Mouse (Mus musculus) hindbrain, embryonic 16.5 days (tissue): ENCODE measurements at regions not wholly inside any gene's neighbourhood (a gene's known extent, or its start where the extent isn't known, plus 50 kb on each side); places are given as distances from the start of the nearest gene placed in this dataset.

ENCODE experiments used
- ATAC-seq: fragments of 200-750 bp; cut with Nextera tagmentation; 2 replicates; pipeline ENCODE4 v1.8.0; 2017; ENCODE audit warnings: moderate TSS enrichment, moderate library complexity
- H3K27ac ChIP-seq: fragments of 300-500 bp; sonication (generic); 2 replicates; pipeline ENCODE4 v1.5.1; 2014; ENCODE audit warnings: low read depth, mild to moderate bottlenecking, control low read depth, low read length, moderate library complexity
- H3K27me3 ChIP-seq: fragments of 300-500 bp; sonication (generic); replicated peaks from 2 replicates; pipeline ENCODE4 v1.6.1; 2014; ENCODE audit warnings: low read length; ENCODE audit not compliant: control insufficient read depth, insufficient read depth
- H3K36me3 ChIP-seq: fragments of 300-500 bp; sonication (generic); 2 replicates; pipeline ENCODE4 v1.6.1; 2014; ENCODE audit warnings: mild to moderate bottlenecking, low read length, moderate library complexity, mixed read lengths; ENCODE audit not compliant: control insufficient read depth, insufficient read depth
- H3K4me1 ChIP-seq: fragments of 300-500 bp; sonication (generic); 2 replicates; pipeline ENCODE4 v1.6.1; 2014; ENCODE audit warnings: low read depth, low read length; ENCODE audit not compliant: control insufficient read depth, insufficient read depth
- H3K4me2 ChIP-seq: fragments of 300-500 bp; sonication (generic); 2 replicates; pipeline ENCODE4 v1.6.1; 2014; ENCODE audit warnings: mild to moderate bottlenecking, low read length, control low read depth, moderate library complexity
- H3K4me3 ChIP-seq: fragments of 300-500 bp; sonication (generic); 2 replicates; pipeline ENCODE4 v1.5.1; 2014; ENCODE audit warnings: mild to moderate bottlenecking, low read length, control low read depth, moderate library complexity
- H3K9ac ChIP-seq: fragments of 300-500 bp; sonication (generic); 2 replicates; pipeline ENCODE4 v1.6.1; 2014; ENCODE audit warnings: low read depth, mild to moderate bottlenecking, control low read depth, low read length, moderate library complexity
- H3K9me3 ChIP-seq: fragments of 300-500 bp; sonication (generic); 2 replicates; pipeline ENCODE4 v1.6.1; 2014; ENCODE audit warnings: mild to moderate bottlenecking, low read length, moderate library complexity; ENCODE audit not compliant: control insufficient read depth
- WGBS: fragments of 180-500 bp; shearing (Covaris S2); extraction: QIAGEN DNeasy Blood & Tissue Kit; methylation state at CpG from one replicate; pipeline ENCODE4 v1.1.7; 2014; 5-methylcytosine and 5-hydroxymethylcytosine counted together

- WGBS = 9% methylated on average over 11 of the region's 11 CpGs
- Histone ChIP-seq H3K4me1 (no peaks in the 10 kb centered on the region; the same call in 1 of the 2 replicates), H3K27me3 (peaks cover 75% of the 10 kb centered on the region), H3K4me2 (no peak overlapping the region), H3K4me3 (no peak overlapping the region), H3K27ac (no peak overlapping the region), H3K9me3 (no peaks in the 10 kb centered on the region), H3K36me3 (no peaks in the 10 kb centered on the region), H3K9ac (no peak overlapping the region)
- no peak for ATAC-seq
These were observed 50.3 kb upstream of the Dbx1 start for GRCm38 (mm10) chr7:49686992-49687391.
